Mouse (Mus musculus) forebrain, postnatal 0 days (tissue): ENCODE results near the gene Pofut2. TPM values are rescaled to one million over a fixed set of nuclear protein-coding genes. Genes with fewer than 3 reads are reported as not detected.

Experiments used
- ATAC-seq: fragments of 200-750 bp; cut with Nextera tagmentation; 2 replicates; pipeline ENCODE4 v1.8.0; 2017; ENCODE audit warnings: mild to moderate bottlenecking, moderate library complexity
- DNase-seq: peaks from one replicate; pipeline ENCODE4 v3.0.0-alpha.2; 2015
- H3K27ac ChIP-seq: fragments of 300-500 bp; sonication (generic); 2 replicates; pipeline ENCODE4 v1.5.1; 2014; ENCODE audit warnings: low read depth, mild to moderate bottlenecking, antibody characterized with exemption, low read length, moderate library complexity, mixed read lengths
- H3K27me3 ChIP-seq: fragments of 300-500 bp; sonication (generic); 2 replicates; pipeline ENCODE4 v1.6.1; 2014; ENCODE audit warnings: mild to moderate bottlenecking, low read length, mixed read lengths; ENCODE audit not compliant: insufficient read depth
- H3K36me3 ChIP-seq: fragments of 300-500 bp; sonication (generic); 2 replicates; pipeline ENCODE4 v1.6.1; 2014; ENCODE audit warnings: mild to moderate bottlenecking, moderate library complexity; ENCODE audit not compliant: insufficient read depth
- H3K4me1 ChIP-seq: fragments of 300-500 bp; sonication (generic); 2 replicates; pipeline ENCODE4 v1.6.1; 2014; ENCODE audit warnings: antibody characterized with exemption; ENCODE audit not compliant: insufficient read depth
- H3K4me2 ChIP-seq: fragments of 300-500 bp; sonication (generic); 2 replicates; pipeline ENCODE4 v1.6.1; 2014; ENCODE audit warnings: low read depth, mild to moderate bottlenecking, moderate library complexity
- H3K4me3 ChIP-seq: fragments of 300-500 bp; sonication (generic); 2 replicates; pipeline ENCODE4 v1.5.1; 2014; ENCODE audit warnings: low read depth, low read length, mixed read lengths
- H3K9ac ChIP-seq: fragments of 300-500 bp; sonication (generic); 2 replicates; pipeline ENCODE4 v1.6.1; 2014; ENCODE audit warnings: mild to moderate bottlenecking
- H3K9me3 ChIP-seq: fragments of 300-500 bp; sonication (generic); 2 replicates; pipeline ENCODE4 v1.6.1; 2016; ENCODE audit warnings: low read length
- CTCF ChIP-seq: sonication (generic); IDR thresholded peaks from 2 replicates; pipeline ENCODE4 v1.5.1; 2016; ENCODE audit warnings: antibody characterized with exemption, control low read depth, low read depth
- WGBS: fragments of 180-500 bp; shearing (Covaris S2); extraction: QIAGEN DNeasy Blood & Tissue Kit; methylation state at CpG from one replicate; pipeline ENCODE4 v1.1.7; 2014; 5-methylcytosine and 5-hydroxymethylcytosine counted together
- polyA plus RNA-seq: library from polyadenylated mRNA; unstranded; fragments of >200 nt; fragmentation: Nextera tagmentation; extraction: Ambion mirVana; gene quantifications from 2 replicates; pipeline ENCODE4 v1.2.1, GENCODE M21; 2015
- total RNA-seq: library from RNA; depleted of rRNA; stranded (reverse); fragments of >200 nt; gene quantifications from 2 replicates; pipeline ENCODE4 v1.2.3, GENCODE M21; 2014; rRNA removed

The Pofut2 gene
- total RNA-seq (36.5 and 39.0 TPM in 2 replicates), polyA plus RNA-seq (34.3 and 38.3 TPM in 2 replicates)

GRCm38 (mm10) chr10:77258704-77259621, at the start of gene Pofut2:
Gene Pofut2 (plus strand): TSS chr10:77259218.
- peaks cover 14% of the 10 kb centered on the region; the same call in 1 of the 2 replicates for H3K4me1 ChIP-seq
- peak within 1 kb of the TSS; percentile 97 for H3K4me3 ChIP-seq
- WGBS: 3% methylated on average over 78 of the region's 81 CpGs
- ATAC-seq (peak; percentile 100), DNase-seq (peak; percentile 99)
- H3K9ac ChIP-seq: peak within 1 kb of the TSS; percentile 86
- no peaks in the 10 kb centered on the region for H3K9me3 ChIP-seq
- H3K27me3 ChIP-seq: no peaks in the 10 kb centered on the region
- TF ChIP-seq CTCF: peak; percentile 59; the same call in 1 of the 2 replicates
- H3K36me3 ChIP-seq: peaks cover 10% of the 10 kb centered on the region; the same call in 1 of the 2 replicates
- H3K27ac ChIP-seq: peak within 1 kb of the TSS; percentile 86
- H3K4me2 ChIP-seq: peak within 1 kb of the TSS; percentile 96

GRCm38 (mm10) chr10:77209261-77209660, 49.8 kb upstream of the Pofut2 start:
- no peak for DNase-seq
- H3K4me2 ChIP-seq: no peak overlapping the region
- 66% methylated on average over 5 of the region's 5 CpGs for WGBS

GRCm38 (mm10) chr10:77210666-77211065, 48.4 kb upstream of the Pofut2 start:
- no peaks in the 10 kb centered on the region for H3K4me1 ChIP-seq
- DNase-seq (no peak), ATAC-seq (no peak)
- no peaks in the 10 kb centered on the region for H3K27me3 ChIP-seq
- no peak overlapping the region for H3K4me3 ChIP-seq
- H3K9ac ChIP-seq: no peak overlapping the region
- no peaks in the 10 kb centered on the region for H3K36me3 ChIP-seq
- no peak overlapping the region for H3K4me2 ChIP-seq
- TF ChIP-seq CTCF: no peak
- H3K9me3 ChIP-seq: no peaks in the 10 kb centered on the region
- H3K27ac ChIP-seq: no peak overlapping the region
- 97% methylated on average over 3 of the region's 3 CpGs for WGBS

More at GRCm38 (mm10) chr10:77209261-77209660, 49.8 kb upstream of the Pofut2 start:
- Histone ChIP-seq H3K4me3 (no peak overlapping the region), H3K4me1 (no peaks in the 10 kb centered on the region), H3K9me3 (no peaks in the 10 kb centered on the region), H3K36me3 (no peaks in the 10 kb centered on the region), H3K27me3 (no peaks in the 10 kb centered on the region), H3K9ac (no peak overlapping the region), H3K27ac (no peak overlapping the region)
- no peak for TF ChIP-seq CTCF
- ATAC-seq: no peak

GRCm38 (mm10) chr10:77211116-77211570, 47.9 kb upstream of the Pofut2 start:
- no peaks in the 10 kb centered on the region for H3K4me1 ChIP-seq

GRCm38 (mm10) chr10:77212354-77213120, 46.5 kb upstream of the Pofut2 start:
- 84% methylated on average over 6 of the region's 6 CpGs for WGBS
- Histone ChIP-seq H3K27ac (no peak overlapping the region), H3K36me3 (no peaks in the 10 kb centered on the region), H3K4me1 (no peaks in the 10 kb centered on the region), H3K4me2 (no peak overlapping the region), H3K9ac (no peak overlapping the region), H3K4me3 (no peak overlapping the region), H3K27me3 (no peaks in the 10 kb centered on the region), H3K9me3 (no peaks in the 10 kb centered on the region)
- DNase-seq (no peak), ATAC-seq (no peak)
- no peak for TF ChIP-seq CTCF

More at GRCm38 (mm10) chr10:77211116-77211570, 47.9 kb upstream of the Pofut2 start:
- no peak overlapping the region for H3K27ac ChIP-seq
- no peak for ATAC-seq
- H3K36me3 ChIP-seq: no peaks in the 10 kb centered on the region
- no peak for TF ChIP-seq CTCF
- H3K4me3 ChIP-seq: no peak overlapping the region
- DNase-seq: no peak
- 80% methylated on average over 11 of the region's 11 CpGs for WGBS
- no peaks in the 10 kb centered on the region for H3K9me3 ChIP-seq
- H3K27me3 ChIP-seq: no peaks in the 10 kb centered on the region
- H3K4me2 ChIP-seq: no peak overlapping the region
- H3K9ac ChIP-seq: no peak overlapping the region

GRCm38 (mm10) chr10:77213483-77213882, 45.5 kb upstream of the Pofut2 start:
- Histone ChIP-seq H3K4me3 (no peak overlapping the region), H3K4me2 (no peak overlapping the region), H3K36me3 (no peaks in the 10 kb centered on the region), H3K27ac (no peak overlapping the region), H3K9ac (no peak overlapping the region), H3K9me3 (no peaks in the 10 kb centered on the region), H3K27me3 (no peaks in the 10 kb centered on the region), H3K4me1 (no peaks in the 10 kb centered on the region)
- ATAC-seq (no peak), DNase-seq (no peak)
- 92% methylated on average over 5 of the region's 5 CpGs for WGBS
- no peak for TF ChIP-seq CTCF
